Mouse (Mus musculus) thymus, adult 2 months (tissue): ENCODE results near the gene Gan.

Experiments used
- CTCF ChIP-seq: fragments of 200-500 bp; IDR thresholded peaks from 2 replicates; pipeline ENCODE4 v1.5.1; 2012; ENCODE audit warnings: mild to moderate bottlenecking, control low read depth, low read length, moderate library complexity, borderline replicate concordance; ENCODE audit not compliant: control insufficient read depth, poor library complexity, insufficient read depth; ENCODE audit errors: extremely low read depth
- POLR2A ChIP-seq: fragments of 200-500 bp; IDR thresholded peaks from 2 replicates; pipeline ENCODE4 v1.6.1; 2012; ENCODE audit warnings: mild to moderate bottlenecking, low read length, control low read depth, moderate library complexity; ENCODE audit not compliant: control insufficient read depth, poor library complexity, insufficient read depth; ENCODE audit errors: extremely low read depth

DNA sequence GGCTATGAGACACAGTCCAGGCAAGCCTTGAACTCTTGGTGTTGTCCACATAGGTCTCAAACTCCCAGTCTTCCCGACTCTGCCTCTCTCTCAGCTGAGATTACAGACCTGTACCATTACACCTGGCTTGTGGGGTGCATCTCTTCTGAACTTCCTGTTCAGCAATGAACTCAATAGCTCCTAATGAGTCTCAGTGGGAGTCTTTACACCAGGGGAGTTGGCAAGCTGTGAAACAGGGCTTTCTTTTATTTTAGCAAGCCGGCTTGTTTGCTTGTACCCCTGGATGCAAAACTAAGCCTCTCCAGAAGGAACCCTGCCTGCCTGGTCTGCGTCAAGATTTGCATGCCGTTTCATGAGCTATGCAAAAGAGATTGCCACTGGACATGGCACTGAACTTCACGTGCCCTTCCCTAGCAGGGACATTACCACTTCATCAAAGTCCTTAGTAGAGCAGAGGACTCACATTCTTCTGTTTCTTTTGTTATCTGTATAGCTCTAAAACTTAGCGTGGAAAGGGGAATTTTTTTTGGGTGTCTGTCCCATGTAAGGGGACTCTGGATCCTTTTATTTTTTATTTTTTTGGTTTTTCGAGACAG is 93.2 kb downstream of the Gan start:
- TF ChIP-seq POLR2A (no peak), CTCF (no peak)
